Mouse (Mus musculus): ENCODE measurements around the gene Matn4. TPM values are rescaled to one million over a fixed set of nuclear protein-coding genes. Genes with fewer than 3 reads are reported as not detected.
A peak's percentile ranks its signal among the peaks of the same experiment; 100 is the strongest.

The Matn4 gene
- total RNA-seq, 1 experiment, result 2.3 TPM

DNA sequence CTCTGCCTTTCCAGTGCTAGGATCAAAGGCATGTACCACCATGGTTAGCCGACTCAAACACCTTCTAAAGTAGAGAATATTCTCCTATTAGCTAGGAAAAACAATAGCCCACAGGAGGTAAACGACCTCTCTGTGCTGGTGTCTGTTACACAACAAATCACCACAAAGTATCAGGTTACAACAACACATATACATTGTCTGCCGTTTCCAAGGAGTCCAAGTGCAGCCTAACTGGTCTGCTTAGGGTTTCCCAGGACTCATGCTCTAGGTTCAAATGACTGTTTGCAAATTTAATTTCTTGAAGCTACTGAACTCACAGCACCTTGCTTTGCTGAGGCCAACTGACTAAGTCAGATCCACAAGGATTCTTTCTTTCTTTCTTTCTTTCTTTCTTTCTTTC lies 14.5 kb upstream of the Matn4 start:
- DNase-seq (ENCODE audit: low read depth, low spot score), result no peak
- Histone ChIP-seq H3K27ac (ENCODE audit: insufficient read depth, low read depth, low read length, poor library complexity, severe bottlenecking) (no peak overlapping the region), H3K9me3 (ENCODE audit: control insufficient read depth, insufficient read depth, low read depth, low read length) (no peaks in the 10 kb centered on the region), H3K4me1 (ENCODE audit: control insufficient read depth in 2 of 2, insufficient read depth in 2 of 2, low read length in 2 of 2, poor library complexity in 1 of 2) (peaks cover 1 to 8% of the 10 kb centered on the region in 2 experiments; a peak in 1 of 4 replicates), H3K9ac (ENCODE audit: insufficient read depth, low read depth, low read length, poor library complexity, severe bottlenecking) (no peak overlapping the region), H3K36me3 (ENCODE audit: control insufficient read depth, insufficient read depth, low read length, poor library complexity, severe bottlenecking) (peaks cover 5% of the 10 kb centered on the region; the same call in 1 of the 2 replicates), H3K4me3 (ENCODE audit: insufficient read depth in 1 of 2, low read depth in 1 of 2, low read length in 2 of 2, poor library complexity in 1 of 2, severe bottlenecking in 1 of 2) (no peak overlapping the region)
- in situ Hi-C loops (cut with MboI; ENCODE audit: low sequenced_read_pairs in 2 of 2, unreplicated experiment in 2 of 2), result no loop called here
- TF ChIP-seq MAFK (IDR thresholded peaks at IDR 0.05; ENCODE audit: insufficient read depth, low read depth, low read length) (no peak), ZNF384 (IDR thresholded peaks at IDR 0.05; ENCODE audit: low read depth, low read length) (peak; percentile 79), HCFC1 (IDR thresholded peaks at IDR 0.05; ENCODE audit: borderline replicate concordance, insufficient read depth, low read length) (no peak)

DNA sequence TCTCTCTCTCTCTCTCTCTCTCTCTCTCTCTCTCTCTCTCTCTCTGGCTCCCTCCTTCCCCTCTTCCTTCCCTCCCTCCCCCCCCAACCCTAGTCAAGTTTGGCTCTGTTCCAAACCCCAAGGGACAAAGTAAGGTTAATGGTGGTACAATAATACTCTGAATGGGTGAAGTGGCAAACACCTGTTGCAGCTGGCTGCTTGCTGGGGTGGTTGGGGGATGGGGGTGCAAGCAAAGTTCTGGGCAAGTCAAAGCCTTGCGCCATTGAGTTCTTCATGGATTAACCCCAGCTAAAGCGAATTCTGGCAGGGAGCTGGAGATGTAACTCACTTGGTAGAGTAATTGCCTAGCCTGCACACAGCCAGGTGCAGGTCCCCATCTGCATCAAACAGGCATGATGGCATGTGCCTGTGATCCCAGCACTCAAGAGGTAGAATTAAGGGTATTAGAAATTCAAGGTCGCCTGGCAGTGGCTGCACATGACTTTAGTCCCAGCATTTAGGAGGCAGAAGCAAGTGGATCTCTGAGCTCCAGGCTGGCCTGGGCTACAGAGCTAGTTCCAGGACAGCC lies 13.4 kb upstream of the Matn4 start:
- Histone ChIP-seq H3K9ac (ENCODE audit: insufficient read depth, low read depth, low read length, poor library complexity, severe bottlenecking) (no peak overlapping the region), H3K4me3 (ENCODE audit: insufficient read depth in 1 of 2, low read depth in 1 of 2, low read length in 2 of 2, poor library complexity in 1 of 2, severe bottlenecking in 1 of 2) (no peak overlapping the region), H3K4me1 (ENCODE audit: control insufficient read depth in 2 of 2, insufficient read depth in 2 of 2, low read length in 2 of 2, poor library complexity in 1 of 2) (peaks cover 1 to 11% of the 10 kb centered on the region in 2 experiments; a peak in 1 of 4 replicates), H3K27ac (ENCODE audit: insufficient read depth, low read depth, low read length, poor library complexity, severe bottlenecking) (no peak overlapping the region), H3K9me3 (ENCODE audit: control insufficient read depth, insufficient read depth, low read depth, low read length) (no peaks in the 10 kb centered on the region), H3K36me3 (ENCODE audit: control insufficient read depth, insufficient read depth, low read length, poor library complexity, severe bottlenecking) (peaks cover 1% of the 10 kb centered on the region; the same call in 1 of the 2 replicates)
- DNase-seq (ENCODE audit: low read depth, low spot score), result no peak
- TF ChIP-seq CHD2 (IDR thresholded peaks at IDR 0.05; ENCODE audit: low read depth, low read length) (no peak), ZC3H11A (IDR thresholded peaks at IDR 0.05; ENCODE audit: borderline replicate concordance, low read depth, low read length) (no peak), HCFC1 (IDR thresholded peaks at IDR 0.05; ENCODE audit: borderline replicate concordance, insufficient read depth, low read length) (no peak), MAFK (IDR thresholded peaks at IDR 0.05; ENCODE audit: insufficient read depth, low read depth, low read length) (no peak), ZNF384 (IDR thresholded peaks at IDR 0.05; ENCODE audit: low read depth, low read length) (no peak)
- in situ Hi-C loops (cut with MboI; ENCODE audit: low sequenced_read_pairs in 2 of 2, unreplicated experiment in 2 of 2), result no loop called here

DNA sequence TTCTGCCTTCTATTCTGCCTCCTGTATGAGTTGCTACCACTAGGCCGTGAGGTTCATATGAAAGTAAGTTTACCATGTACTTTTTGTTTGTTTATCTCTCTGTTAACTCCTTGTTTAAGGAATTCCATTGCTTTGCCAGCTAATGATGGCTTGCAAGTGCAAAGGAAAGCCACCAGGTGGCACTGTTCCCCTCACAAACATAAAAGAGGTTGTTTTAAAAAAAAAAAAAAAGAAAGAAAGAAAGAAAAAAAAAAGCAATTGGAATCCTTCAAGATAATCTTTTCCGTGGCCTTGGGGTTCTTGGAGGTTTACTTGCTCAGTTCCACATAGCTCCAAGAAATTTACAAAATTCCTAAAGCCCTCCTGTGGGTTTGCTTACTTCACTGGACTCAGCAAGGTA lies 12.2 kb upstream of the Matn4 start:
- TF ChIP-seq ZNF384 (IDR thresholded peaks at IDR 0.05; ENCODE audit: low read depth, low read length) (peak; percentile 97), ZC3H11A (IDR thresholded peaks at IDR 0.05; ENCODE audit: borderline replicate concordance, low read depth, low read length) (no peak), CHD2 (IDR thresholded peaks at IDR 0.05; ENCODE audit: low read depth, low read length) (no peak), MAFK (IDR thresholded peaks at IDR 0.05; ENCODE audit: insufficient read depth, low read depth, low read length) (no peak), HCFC1 (IDR thresholded peaks at IDR 0.05; ENCODE audit: borderline replicate concordance, insufficient read depth, low read length) (no peak)
- Histone ChIP-seq H3K9me3 (ENCODE audit: control insufficient read depth, insufficient read depth, low read depth, low read length) (no peaks in the 10 kb centered on the region), H3K4me1 (ENCODE audit: control insufficient read depth in 2 of 2, insufficient read depth in 2 of 2, low read length in 2 of 2, poor library complexity in 1 of 2) (peaks cover 1 to 11% of the 10 kb centered on the region in 2 experiments; a peak in 1 of 4 replicates), H3K4me3 (ENCODE audit: insufficient read depth in 1 of 2, low read depth in 1 of 2, low read length in 2 of 2, poor library complexity in 1 of 2, severe bottlenecking in 1 of 2) (no peak overlapping the region), H3K36me3 (ENCODE audit: control insufficient read depth, insufficient read depth, low read length, poor library complexity, severe bottlenecking) (no peaks in the 10 kb centered on the region), H3K27ac (ENCODE audit: insufficient read depth, low read depth, low read length, poor library complexity, severe bottlenecking) (no peak overlapping the region), H3K9ac (ENCODE audit: insufficient read depth, low read depth, low read length, poor library complexity, severe bottlenecking) (no peak overlapping the region)
- in situ Hi-C loops (cut with MboI; ENCODE audit: low sequenced_read_pairs in 2 of 2, unreplicated experiment in 2 of 2), result no loop called here
- no peak for DNase-seq (ENCODE audit: low read depth, low spot score)

DNA sequence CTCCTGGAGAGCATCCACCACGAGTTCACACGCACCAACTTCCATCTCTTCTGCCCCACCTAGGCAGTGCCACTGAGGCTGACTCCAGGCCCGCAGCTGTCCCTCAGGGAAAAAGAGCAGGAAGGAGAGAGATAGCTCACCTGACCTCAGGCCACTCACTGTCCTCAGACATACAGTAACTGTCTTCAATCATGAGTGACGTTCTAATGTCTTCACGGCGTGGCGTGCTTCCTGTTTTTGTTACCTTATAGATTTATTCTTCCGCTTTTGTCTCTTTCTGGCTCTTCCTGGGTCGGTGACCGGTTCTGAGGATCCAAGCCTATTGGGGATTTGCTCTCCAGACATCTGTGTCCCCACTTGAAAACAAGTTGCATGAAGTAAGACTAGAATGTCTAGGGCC lies 9.6 kb upstream of the Matn4 start:
- DNase-seq (ENCODE audit: low read depth, low spot score), result no peak
- in situ Hi-C loops (cut with MboI; ENCODE audit: low sequenced_read_pairs in 2 of 2, unreplicated experiment in 2 of 2), result no loop called here
- peaks cover 1 to 11% of the 10 kb centered on the region in 2 experiments; a peak in 1 of 4 replicates for H3K4me1 ChIP-seq (ENCODE audit: control insufficient read depth in 2 of 2, insufficient read depth in 2 of 2, low read length in 2 of 2, poor library complexity in 1 of 2)
- H3K9ac ChIP-seq (ENCODE audit: insufficient read depth, low read depth, low read length, poor library complexity, severe bottlenecking), result 0 out of 2 replicates have a peak overlapping the region, but pooled peaks have one; percentile 9
- H3K36me3 ChIP-seq (ENCODE audit: control insufficient read depth, insufficient read depth, low read length, poor library complexity, severe bottlenecking), result no peaks in the 10 kb centered on the region
- TF ChIP-seq HCFC1 (IDR thresholded peaks at IDR 0.05; ENCODE audit: borderline replicate concordance, insufficient read depth, low read length) (no peak), ZC3H11A (IDR thresholded peaks at IDR 0.05; ENCODE audit: borderline replicate concordance, low read depth, low read length) (no peak), ZNF384 (IDR thresholded peaks at IDR 0.05; ENCODE audit: low read depth, low read length) (no peak), CHD2 (IDR thresholded peaks at IDR 0.05; ENCODE audit: low read depth, low read length) (no peak), MAFK (IDR thresholded peaks at IDR 0.05; ENCODE audit: insufficient read depth, low read depth, low read length) (no peak)
- no peaks in the 10 kb centered on the region for H3K9me3 ChIP-seq (ENCODE audit: control insufficient read depth, insufficient read depth, low read depth, low read length)
- H3K27ac ChIP-seq (ENCODE audit: insufficient read depth, low read depth, low read length, poor library complexity, severe bottlenecking), result no peak overlapping the region
- peak overlapping the region; percentile 48 to 54; a peak in 3 of 4 replicates for H3K4me3 ChIP-seq (ENCODE audit: insufficient read depth in 1 of 2, low read depth in 1 of 2, low read length in 2 of 2, poor library complexity in 1 of 2, severe bottlenecking in 1 of 2)

Measured in ES-E14 (cell line).